Mouse (Mus musculus) myocyte (in vitro differentiated cells): ENCODE data around the gene Gm11114. TPM values are rescaled to one million over a fixed set of nuclear protein-coding genes. Genes with fewer than 3 reads are reported as not detected.

Experiments
- H3K27me3 ChIP-seq: one replicate; pipeline ENCODE4 v1.6.1; 2011; ENCODE audit not compliant: control insufficient read depth, insufficient read depth, insufficient read length
- H3K36me3 ChIP-seq: one replicate; pipeline ENCODE4 v1.6.1; 2011; ENCODE audit not compliant: control insufficient read depth, insufficient read depth
- H3K4me2 ChIP-seq: one replicate; pipeline ENCODE4 v1.6.1; 2011; ENCODE audit warnings: low read depth, control low read depth
- H3K4me3 ChIP-seq: one replicate; pipeline ENCODE4 v1.5.1; 2011; ENCODE audit warnings: mild to moderate bottlenecking, control low read depth, moderate library complexity
- H3K79me2 ChIP-seq: one replicate; pipeline ENCODE4 v1.6.1; 2011; ENCODE audit not compliant: control insufficient read depth, insufficient read depth
- H3ac ChIP-seq: one replicate; pipeline ENCODE4 v1.6.1; 2011; ENCODE audit not compliant: control insufficient read depth, insufficient read length
- CEBPB ChIP-seq: IDR thresholded peaks from 2 replicates; pipeline ENCODE4 v1.6.1; 2011; ENCODE audit warnings: mild to moderate bottlenecking, moderate library complexity; ENCODE audit not compliant: poor library complexity, insufficient read depth, severe bottlenecking
- E2F4 ChIP-seq: IDR thresholded peaks from one replicate; pipeline ENCODE4 v1.6.1; 2011; ENCODE audit warnings: mild to moderate bottlenecking, control low read depth, moderate library complexity; ENCODE audit not compliant: insufficient read depth
- MAX ChIP-seq: IDR thresholded peaks from one replicate; pipeline ENCODE4 v1.6.1; 2011; ENCODE audit warnings: low read depth, mild to moderate bottlenecking, control low read depth
- MYOD1 ChIP-seq, 3 experiments: IDR thresholded peaks; one replicate each; pipeline ENCODE4 v1.6.1; 2011; ENCODE audit warnings: control low read depth in 2 of 3, low read depth in 2 of 3, mild to moderate bottlenecking in 2 of 3, moderate library complexity in 1 of 3; ENCODE audit not compliant: insufficient read length in 2 of 3, control insufficient read depth in 1 of 3
- MYOG ChIP-seq, 3 experiments: IDR thresholded peaks; one replicate each; pipeline ENCODE4 v1.6.1; 2011; ENCODE audit warnings: control low read depth in 2 of 3, low read depth in 2 of 3, mild to moderate bottlenecking in 2 of 3; ENCODE audit not compliant: insufficient read length in 2 of 3, control insufficient read depth in 1 of 3, insufficient read depth in 1 of 3
- POLR2A ChIP-seq: IDR thresholded peaks from one replicate; pipeline ENCODE4 v1.6.1; 2011; ENCODE audit warnings: low read depth, mild to moderate bottlenecking, control low read depth, moderate library complexity; ENCODE audit not compliant: insufficient read length
- POLR2AphosphoS2 ChIP-seq: IDR thresholded peaks from one replicate; pipeline ENCODE4 v1.6.1; 2011; ENCODE audit warnings: low read depth, control low read depth; ENCODE audit not compliant: insufficient read length
- REST ChIP-seq: IDR thresholded peaks from one replicate; pipeline ENCODE4 v1.6.1; 2011; ENCODE audit warnings: mild to moderate bottlenecking, control low read depth, moderate library complexity; ENCODE audit not compliant: insufficient read depth, insufficient read length
- SRF ChIP-seq: IDR thresholded peaks from one replicate; pipeline ENCODE4 v1.6.1; 2011; ENCODE audit warnings: low read depth; ENCODE audit not compliant: control insufficient read depth, insufficient read length
- TCF12 ChIP-seq: IDR thresholded peaks from one replicate; pipeline ENCODE4 v1.6.1; 2011; ENCODE audit warnings: mild to moderate bottlenecking, control low read depth; ENCODE audit not compliant: poor library complexity, insufficient read depth, severe bottlenecking
- TCF3 ChIP-seq: IDR thresholded peaks from one replicate; pipeline ENCODE4 v1.6.1; 2011; ENCODE audit warnings: low read depth, control low read depth; ENCODE audit not compliant: insufficient read length
- USF1 ChIP-seq: IDR thresholded peaks from one replicate; pipeline ENCODE4 v1.6.1; 2011; ENCODE audit warnings: low read depth, mild to moderate bottlenecking, control low read depth, moderate library complexity
- polyA plus RNA-seq: library from polyadenylated mRNA; unstranded; fragments of >200 nt; fragmentation: generic; extraction: Trizol; gene quantifications from one replicate; pipeline ENCODE4 v1.2.1, GENCODE M21; 2012; ENCODE audit warnings: missing spikeins

The Gm11114 gene
- polyA plus RNA-seq, 1 experiment: not detected

- TF ChIP-seq MYOD1 (IDR thresholded peaks at IDR 0.05; ENCODE audit: control insufficient read depth in 1 of 3, insufficient read length in 2 of 3, low read depth in 2 of 3) (peak in 1 of 3 experiments; percentile 76), MYOG (IDR thresholded peaks at IDR 0.05; ENCODE audit: control insufficient read depth in 1 of 3, insufficient read depth in 1 of 3, insufficient read length in 2 of 3, low read depth in 2 of 3) (peak in 2 of 3 experiments; percentile 55 to 61), REST (no peak), POLR2A (peak; percentile 67), CEBPB (no peak), POLR2AphosphoS2 (peak; percentile 75)
- H3K4me3 ChIP-seq: peak within 1 kb of the TSS; percentile 78
- no peaks in the 10 kb centered on the region for H3K79me2 ChIP-seq
- H3K4me2 ChIP-seq: peak within 1 kb of the TSS; percentile 81
- H3K27me3 ChIP-seq: no peaks in the 10 kb centered on the region
- H3K36me3 ChIP-seq: no peaks in the 10 kb centered on the region
- H3ac ChIP-seq: peak within 1 kb of the TSS; percentile 40
Observed at GRCm38 (mm10) chr9:85327242-85328211, 15.0 kb downstream of the Gm11114 start, which contains the start of gene Tent5a. TSS of gene Tent5a (minus strand) at chr9:85327348.

GRCm38 (mm10) chr9:85328259-85328658 lies 15.7 kb downstream of the Gm11114 start:
- Histone ChIP-seq H3K27me3 (no peaks in the 10 kb centered on the region), H3K79me2 (no peaks in the 10 kb centered on the region), H3K36me3 (no peaks in the 10 kb centered on the region), H3K4me2 (peak overlapping the region; percentile 81), H3ac (peak overlapping the region; percentile 40), H3K4me3 (peak overlapping the region; percentile 78)
- no peak for TF ChIP-seq E2F4
- no peak for TF ChIP-seq MYOD1 (IDR thresholded peaks at IDR 0.05; ENCODE audit: control insufficient read depth in 1 of 3, insufficient read length in 2 of 3, low read depth in 2 of 3)
- TF ChIP-seq TCF3: no peak
- TF ChIP-seq CEBPB: no peak
- TF ChIP-seq SRF: no peak
- TF ChIP-seq MYOG (IDR thresholded peaks at IDR 0.05; ENCODE audit: control insufficient read depth in 1 of 3, insufficient read depth in 1 of 3, insufficient read length in 2 of 3, low read depth in 2 of 3): no peak
- TF ChIP-seq USF1: no peak
- TF ChIP-seq TCF12: no peak
- no peak for TF ChIP-seq POLR2AphosphoS2
- TF ChIP-seq REST: no peak

GRCm38 (mm10) chr9:85331521-85331920 lies 18.9 kb downstream of the Gm11114 start:
- no peak overlapping the region for H3K4me2 ChIP-seq
- TF ChIP-seq E2F4: no peak
- TF ChIP-seq TCF12: no peak
- TF ChIP-seq POLR2A: no peak
- no peak for TF ChIP-seq MAX
- no peak for TF ChIP-seq CEBPB
- H3K27me3 ChIP-seq: no peaks in the 10 kb centered on the region
- no peak overlapping the region for H3ac ChIP-seq
- no peak overlapping the region for H3K4me3 ChIP-seq
- H3K79me2 ChIP-seq: no peaks in the 10 kb centered on the region
- H3K36me3 ChIP-seq: no peaks in the 10 kb centered on the region

- H3K36me3 ChIP-seq: no peaks in the 10 kb centered on the region
- H3K4me3 ChIP-seq: no peak overlapping the region
- no peak for TF ChIP-seq POLR2AphosphoS2
- no peak overlapping the region for H3ac ChIP-seq
- H3K4me2 ChIP-seq: no peak overlapping the region
- no peaks in the 10 kb centered on the region for H3K79me2 ChIP-seq
- H3K27me3 ChIP-seq: no peaks in the 10 kb centered on the region
Observed at GRCm38 (mm10) chr9:85336046-85336445, 23.5 kb downstream of the Gm11114 start.

GRCm38 (mm10) chr9:85340303-85340702 lies 27.7 kb downstream of the Gm11114 start:
- Histone ChIP-seq H3K4me2 (no peak overlapping the region), H3K4me3 (no peak overlapping the region), H3K79me2 (no peaks in the 10 kb centered on the region), H3K27me3 (no peaks in the 10 kb centered on the region), H3K36me3 (no peaks in the 10 kb centered on the region), H3ac (no peak overlapping the region)
- no peak for TF ChIP-seq SRF
- TF ChIP-seq POLR2AphosphoS2: no peak
- TF ChIP-seq MYOG (IDR thresholded peaks at IDR 0.05; ENCODE audit: control insufficient read depth in 1 of 3, insufficient read depth in 1 of 3, insufficient read length in 2 of 3, low read depth in 2 of 3): no peak
- no peak for TF ChIP-seq E2F4
- TF ChIP-seq TCF12: no peak
- no peak for TF ChIP-seq TCF3
- TF ChIP-seq USF1: no peak
- no peak for TF ChIP-seq MAX
- TF ChIP-seq CEBPB: no peak
- no peak for TF ChIP-seq POLR2A
- no peak for TF ChIP-seq REST
- TF ChIP-seq MYOD1 (IDR thresholded peaks at IDR 0.05; ENCODE audit: control insufficient read depth in 1 of 3, insufficient read length in 2 of 3, low read depth in 2 of 3): no peak
